Mouse (Mus musculus) MEL (cell line): ENCODE results near the gene Sptlc2.

Experiments
- CTCF ChIP-seq, 3 experiments: IDR thresholded peaks in 2 of 3; conservative IDR thresholded peaks in 1 of 3; 2 replicates each; pipeline ENCODE4 v1.5.1; 2011 to 2012; ENCODE audit warnings: low read length in 3 of 3, low read depth in 2 of 3, mild to moderate bottlenecking in 2 of 3, improper control_type of control experiment in 1 of 3, inconsistent platforms in 1 of 3, mixed read lengths in 1 of 3, moderate library complexity in 1 of 3; ENCODE audit not compliant: control insufficient read depth in 1 of 3, insufficient read depth in 1 of 3, poor library complexity in 1 of 3, severe bottlenecking in 1 of 3
- E2F4 ChIP-seq: IDR thresholded peaks from 2 replicates; pipeline ENCODE4 v1.6.1; 2011; ENCODE audit warnings: low read depth, low read length, improper control_type of control experiment, borderline replicate concordance
- KAT2A ChIP-seq: conservative IDR thresholded peaks from 2 replicates; pipeline ENCODE4 v1.6.1; 2012; ENCODE audit warnings: low read depth, low read length, improper control_type of control experiment, inconsistent platforms
- MYC ChIP-seq: IDR thresholded peaks from 2 replicates; pipeline ENCODE4 v1.6.1; 2011; ENCODE audit warnings: low read depth, mild to moderate bottlenecking, low read length, improper control_type of control experiment, moderate library complexity
- POLR2A ChIP-seq, 2 experiments: IDR thresholded peaks; 2 replicates each; pipeline ENCODE4 v1.6.1; 2011 to 2012; ENCODE audit warnings: low read length in 2 of 2, mild to moderate bottlenecking in 2 of 2, control low read depth in 1 of 2, improper control_type of control experiment in 1 of 2, low read depth in 1 of 2, moderate library complexity in 1 of 2; ENCODE audit not compliant: control insufficient read depth in 1 of 2, insufficient read depth in 1 of 2, poor library complexity in 1 of 2

GRCm38 (mm10) chr12:87330213-87330612, 57.9 kb downstream of the Sptlc2 start:
- TF ChIP-seq POLR2A (IDR thresholded peaks at IDR 0.05; ENCODE audit: control insufficient read depth in 1 of 2, insufficient read depth in 1 of 2, low read depth in 1 of 2, low read length in 2 of 2, poor library complexity in 1 of 2) (no peak), E2F4 (no peak), CTCF (IDR thresholded peaks at IDR 0.05 in 2 of 3, conservative IDR thresholded peaks at IDR 0.05 in 1 of 3; ENCODE audit: control insufficient read depth in 1 of 3, insufficient read depth in 1 of 3, low read depth in 2 of 3, low read length in 3 of 3, poor library complexity in 1 of 3, severe bottlenecking in 1 of 3) (no peak), MYC (no peak), KAT2A (no peak)
